Mouse (Mus musculus) T-helper 17 cell (primary cell): Measurements from ENCODE around the gene Cldnd1.

Experiments
- in situ Hi-C, 2 experiments: fragments of 300-600 bp; cut with MboI, MseI; formaldehyde crosslinking; loops; 1 replicate in 1 of 2; 2 replicates in 1 of 2; pipeline ENCODE4 v1.15.1; 2025; ENCODE audit warnings: high pct_unique_total_duplicates in 2 of 2

The Cldnd1 gene

GRCm38 (mm10) chr16:58727477-58728131, at the start of gene Cldnd1:
Gene Cldnd1, plus strand, starts transcription at chr16:58727910.
- in situ Hi-C loops: no loop called here

DNA sequence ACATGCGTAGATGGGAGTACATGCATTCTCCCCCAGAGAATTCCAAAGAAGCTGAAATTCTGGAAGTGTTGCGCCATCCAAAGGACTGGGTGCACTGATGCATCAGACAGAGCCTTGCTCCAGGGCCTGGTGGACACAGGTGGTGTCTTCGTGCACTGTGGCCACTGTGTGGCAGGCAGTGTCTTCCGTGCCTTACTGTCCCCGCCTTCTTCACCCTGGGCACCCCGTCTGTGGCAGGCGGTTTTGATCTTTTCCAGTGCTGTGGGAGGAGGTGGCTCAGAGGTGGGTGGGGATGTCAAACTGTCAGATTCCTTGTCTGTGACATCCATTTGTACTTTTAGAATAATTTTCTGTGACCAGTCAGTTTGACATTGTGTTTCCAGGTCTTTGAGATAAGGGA, 49.0 kb upstream of the Cldnd1 start:
- in situ Hi-C loops: no loop called here

DNA sequence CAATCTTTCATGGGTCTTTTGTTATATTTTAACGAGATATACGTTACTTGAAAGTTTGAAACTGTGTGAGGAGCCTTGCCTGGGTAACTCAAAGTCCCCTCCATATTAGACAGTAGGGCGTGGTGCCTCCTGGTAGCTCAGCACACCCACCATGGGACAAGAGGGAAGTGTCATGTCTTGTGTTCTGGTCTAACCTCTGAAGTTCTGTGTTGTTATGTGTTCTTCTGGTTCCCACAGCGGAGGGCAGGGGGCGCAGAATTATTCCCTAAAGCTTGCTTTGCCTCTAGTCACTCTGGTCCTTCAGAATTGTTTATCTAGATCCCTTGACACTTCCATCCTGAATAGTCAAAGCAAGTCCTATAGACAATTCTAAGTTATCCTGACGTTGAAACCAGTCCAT, 45.7 kb upstream of the Cldnd1 start:
- in situ Hi-C loops: no loop called here

GRCm38 (mm10) chr16:58682870-58683269, 44.8 kb upstream of the Cldnd1 start:
- in situ Hi-C loops: no loop called here

GRCm38 (mm10) chr16:58683911-58684310, 43.8 kb upstream of the Cldnd1 start:
- in situ Hi-C loops: no loop called here

DNA sequence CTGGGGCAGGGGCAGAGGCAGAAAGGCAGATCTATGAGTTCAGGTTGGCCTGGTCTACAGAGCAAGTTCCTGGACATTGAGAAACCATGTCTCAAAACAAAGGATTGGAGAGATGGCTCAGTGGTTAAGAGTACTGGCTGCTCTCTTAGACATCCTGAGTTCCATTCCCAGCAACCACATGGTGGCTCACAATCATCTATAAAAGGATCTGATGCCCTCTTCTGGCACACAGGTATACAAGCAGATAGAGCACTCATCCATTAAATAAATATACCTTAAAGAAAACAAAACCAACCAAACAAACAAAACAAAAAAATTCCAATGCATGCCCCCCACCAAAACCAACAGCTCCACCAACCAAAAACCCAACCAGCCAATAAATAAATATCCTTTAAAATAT, 43.2 kb upstream of the Cldnd1 start:
- in situ Hi-C loops: no loop called here

- in situ Hi-C loops: no loop called here
These were observed 41.9 kb upstream of the Cldnd1 start for GRCm38 (mm10) chr16:58685548-58686537.

GRCm38 (mm10) chr16:58688534-58688933, 39.2 kb upstream of the Cldnd1 start:
- in situ Hi-C loops: no loop called here

DNA sequence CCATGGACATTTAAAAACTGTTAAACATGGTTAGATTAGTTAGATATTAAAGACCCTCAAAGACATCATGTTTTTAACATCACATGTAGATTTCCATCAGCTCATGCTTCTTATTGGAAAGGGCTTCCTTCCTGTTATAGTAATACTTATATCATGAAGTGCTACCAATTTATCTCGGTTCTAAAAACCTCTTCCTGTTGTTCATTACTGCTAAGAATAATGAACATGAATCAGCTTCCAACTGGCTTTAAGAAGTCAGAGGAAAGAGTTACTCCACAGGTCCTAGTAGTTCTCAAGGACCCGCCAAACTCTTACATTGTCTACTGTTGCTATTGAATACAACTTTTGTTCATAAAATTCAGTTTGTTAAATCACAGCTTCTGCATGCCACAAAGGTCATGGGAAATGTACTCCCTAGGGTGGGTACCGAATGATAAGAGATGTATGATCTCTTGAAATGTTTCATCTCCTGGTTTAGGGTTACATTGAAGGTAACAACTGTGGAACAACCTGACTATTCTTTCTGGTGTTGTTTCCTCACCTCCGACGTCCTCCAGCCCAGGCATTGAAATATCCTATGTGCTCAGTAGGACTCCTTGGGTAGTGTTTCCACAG, 38.0 kb upstream of the Cldnd1 start:
- in situ Hi-C loops: no loop called here

DNA sequence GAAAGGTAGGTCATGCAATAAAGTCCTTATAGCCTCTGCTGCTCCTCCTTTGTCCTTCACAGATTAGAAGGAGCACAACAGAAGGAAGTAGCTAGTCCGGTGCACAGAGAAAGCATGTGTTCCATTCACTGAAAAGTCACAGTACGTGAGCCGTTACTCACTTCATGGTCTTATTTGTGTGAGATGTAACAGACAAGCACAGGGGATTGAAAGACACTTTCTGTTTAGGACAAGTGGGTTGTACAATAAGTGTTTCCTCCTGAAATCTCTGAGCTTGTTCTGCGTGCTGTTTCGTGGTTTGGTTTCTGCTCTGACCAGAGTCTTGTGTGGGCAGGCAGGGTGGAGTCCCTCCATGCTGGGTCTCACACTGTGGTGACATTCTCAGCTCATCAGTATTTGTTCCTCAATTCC, 37.4 kb upstream of the Cldnd1 start:
- in situ Hi-C loops: no loop called here

DNA sequence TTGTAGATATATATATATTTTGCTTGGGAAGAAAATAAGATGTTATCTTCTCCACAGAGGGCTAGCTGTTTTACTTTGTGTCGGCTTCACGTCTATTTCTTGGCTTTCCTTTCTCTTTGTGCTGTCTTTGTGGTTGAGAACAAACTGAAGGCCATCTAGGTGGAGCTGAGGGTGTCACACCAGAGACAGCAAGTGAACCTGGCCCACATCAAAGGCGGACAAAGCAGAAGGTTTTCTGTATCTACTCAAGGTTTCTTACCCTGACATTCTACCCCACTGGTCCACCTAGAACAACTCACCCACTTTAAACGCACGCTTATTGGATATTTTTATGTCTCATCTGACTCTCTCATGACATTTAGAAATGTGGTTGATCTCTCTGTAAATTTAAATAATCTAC, 33.6 kb upstream of the Cldnd1 start:
- in situ Hi-C loops: no loop called here

GRCm38 (mm10) chr16:58696796-58697195, 30.9 kb upstream of the Cldnd1 start:
- in situ Hi-C loops: no loop called here

GRCm38 (mm10) chr16:58697261-58697660, 30.4 kb upstream of the Cldnd1 start:
- in situ Hi-C loops: no loop called here

GRCm38 (mm10) chr16:58700174-58700573, 27.5 kb upstream of the Cldnd1 start:
- in situ Hi-C loops: loop anchor here (10.0 to 25.0 kb wide), 4 partner anchors 787 to 1463 kb away; partner anchors contain the start of gene Tbc1d23 (in 1 of the 2)

DNA sequence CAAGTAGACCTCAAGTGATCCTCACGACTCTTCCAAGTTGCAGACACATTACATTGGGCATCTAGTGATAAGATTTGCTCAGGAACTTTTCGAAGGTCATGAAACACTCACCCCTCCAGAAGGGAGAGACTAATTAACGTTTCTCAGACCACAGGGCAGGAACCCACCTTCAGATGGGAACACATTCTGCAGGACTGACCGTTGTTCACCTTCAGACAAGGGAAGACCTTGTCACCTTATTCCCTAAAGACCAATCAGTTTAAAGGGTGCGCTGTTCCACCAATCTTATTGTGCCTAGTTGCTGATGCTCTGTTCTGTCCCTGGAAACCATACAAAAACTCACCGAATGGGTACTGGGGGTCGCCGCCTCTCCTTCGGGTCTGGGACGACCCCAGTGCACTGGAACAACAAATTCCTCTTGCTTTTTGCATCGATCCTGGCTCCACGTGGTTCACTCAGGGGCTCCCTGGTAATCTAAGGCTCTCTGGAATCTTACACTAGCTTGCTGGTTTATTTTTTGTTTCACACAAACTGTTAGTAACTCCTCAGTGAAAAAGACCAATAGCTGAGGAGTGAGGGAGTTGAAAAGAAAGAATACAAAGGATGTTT, 26.8 kb upstream of the Cldnd1 start:
- in situ Hi-C loops: loop anchor here (10.0 to 25.0 kb wide), 4 partner anchors 786 to 1464 kb away; partner anchors contain the start of gene Tbc1d23 (in 1 of the 2)

- in situ Hi-C loops: loop anchor here (10.0 to 25.0 kb wide), 4 partner anchors 786 to 1464 kb away; partner anchors contain the start of gene Tbc1d23 (in 1 of the 2)
These were observed 25.9 kb upstream of the Cldnd1 start for GRCm38 (mm10) chr16:58701779-58702178.

DNA sequence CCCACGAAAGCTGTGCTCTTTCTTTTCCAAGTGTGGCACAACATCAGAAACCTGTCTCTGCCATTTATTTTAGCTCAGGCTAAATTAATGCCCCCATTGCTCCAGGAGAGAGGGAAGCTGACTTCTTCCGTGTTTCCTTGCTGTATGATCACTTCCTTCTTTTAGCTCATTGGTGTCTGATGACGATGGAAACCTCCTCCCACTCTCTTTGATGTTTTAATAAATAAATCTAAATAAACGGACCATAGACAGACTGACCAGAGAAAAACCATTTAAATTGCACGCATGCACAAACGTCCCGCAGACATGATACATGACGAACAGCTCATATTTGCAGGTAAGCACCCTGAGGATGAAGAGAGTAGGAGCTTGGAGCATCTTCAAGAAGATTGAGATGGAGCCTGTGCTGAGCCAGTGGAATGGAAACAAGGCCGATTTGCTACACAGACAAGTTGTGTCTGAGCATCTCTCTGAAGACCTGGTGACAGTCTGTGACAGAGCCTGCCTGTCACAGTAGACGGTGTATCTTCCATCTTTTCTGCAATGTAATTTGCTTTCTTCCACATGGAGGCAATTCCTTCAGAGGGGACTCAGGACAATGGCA, 25.3 kb upstream of the Cldnd1 start:
- in situ Hi-C loops: loop anchor here (10.0 to 25.0 kb wide), 4 partner anchors 785 to 1465 kb away; partner anchors contain the start of gene Tbc1d23 (in 1 of the 2)

GRCm38 (mm10) chr16:58703382-58704124, 24.2 kb upstream of the Cldnd1 start:
- in situ Hi-C loops: loop anchor here (10.0 to 25.0 kb wide), 4 partner anchors 784 to 1466 kb away; partner anchors contain the start of gene Tbc1d23 (in 1 of the 2)

- in situ Hi-C loops: loop anchor here (10.0 to 25.0 kb wide), 4 partner anchors 782 to 1468 kb away; partner anchors contain the start of gene Tbc1d23 (in 1 of the 2)
These were observed 22.7 kb upstream of the Cldnd1 start for GRCm38 (mm10) chr16:58704999-58705398.
